Mouse (Mus musculus) hindbrain, embryonic 12.5 days (tissue): Measurements from ENCODE around the gene B3galt4. TPM values are rescaled to one million over a fixed set of nuclear protein-coding genes. Genes with fewer than 3 reads are reported as not detected.
"Not testable (repeated sequence)": the region's sequence is repeated elsewhere in the genome, so short reads cannot be mapped to it uniquely, and the experiment has no call there.

Experiments
- ATAC-seq: fragments of 200-750 bp; cut with Nextera tagmentation; 2 replicates; pipeline ENCODE4 v1.8.0; 2017; ENCODE audit warnings: moderate TSS enrichment; ENCODE audit not compliant: low FRiP score
- H3K27ac ChIP-seq: fragments of 300-500 bp; sonication (generic); 2 replicates; pipeline ENCODE4 v1.5.1; 2016; ENCODE audit warnings: mild to moderate bottlenecking
- H3K27me3 ChIP-seq: fragments of 300-500 bp; sonication (generic); 2 replicates; pipeline ENCODE4 v1.6.1; 2016; ENCODE audit warnings: mild to moderate bottlenecking
- H3K36me3 ChIP-seq: fragments of 300-500 bp; sonication (generic); 2 replicates; pipeline ENCODE4 v1.6.1; 2016; ENCODE audit warnings: mild to moderate bottlenecking
- H3K4me1 ChIP-seq: fragments of 300-500 bp; sonication (generic); 2 replicates; pipeline ENCODE4 v1.6.1; 2016
- H3K4me2 ChIP-seq: fragments of 300-500 bp; sonication (generic); replicated peaks from 2 replicates; pipeline ENCODE4 v1.6.1; 2016; ENCODE audit warnings: mild to moderate bottlenecking
- H3K4me3 ChIP-seq: fragments of 300-500 bp; sonication (generic); 2 replicates; pipeline ENCODE4 v1.5.1; 2016; ENCODE audit warnings: mild to moderate bottlenecking
- H3K9ac ChIP-seq: fragments of 300-500 bp; sonication (generic); 2 replicates; pipeline ENCODE4 v1.6.1; 2016; ENCODE audit warnings: mild to moderate bottlenecking, moderate library complexity
- H3K9me3 ChIP-seq: fragments of 300-500 bp; sonication (generic); replicated peaks from 2 replicates; pipeline ENCODE4 v1.6.1; 2016; ENCODE audit warnings: mild to moderate bottlenecking
- WGBS: fragments of 180-500 bp; shearing (Covaris S2); methylation state at CpG from one replicate; pipeline ENCODE4 v1.1.7; 2016; 5-methylcytosine and 5-hydroxymethylcytosine counted together
- polyA plus RNA-seq: library from polyadenylated mRNA; unstranded; fragments of >200 nt; fragmentation: Nextera tagmentation; extraction: Ambion mirVana; gene quantifications from 2 replicates; pipeline ENCODE4 v1.2.1, GENCODE M21; 2016

B3galt4 gene
- polyA plus RNA-seq, 1 experiment from 2014 or later: 9.9 TPM

DNA sequence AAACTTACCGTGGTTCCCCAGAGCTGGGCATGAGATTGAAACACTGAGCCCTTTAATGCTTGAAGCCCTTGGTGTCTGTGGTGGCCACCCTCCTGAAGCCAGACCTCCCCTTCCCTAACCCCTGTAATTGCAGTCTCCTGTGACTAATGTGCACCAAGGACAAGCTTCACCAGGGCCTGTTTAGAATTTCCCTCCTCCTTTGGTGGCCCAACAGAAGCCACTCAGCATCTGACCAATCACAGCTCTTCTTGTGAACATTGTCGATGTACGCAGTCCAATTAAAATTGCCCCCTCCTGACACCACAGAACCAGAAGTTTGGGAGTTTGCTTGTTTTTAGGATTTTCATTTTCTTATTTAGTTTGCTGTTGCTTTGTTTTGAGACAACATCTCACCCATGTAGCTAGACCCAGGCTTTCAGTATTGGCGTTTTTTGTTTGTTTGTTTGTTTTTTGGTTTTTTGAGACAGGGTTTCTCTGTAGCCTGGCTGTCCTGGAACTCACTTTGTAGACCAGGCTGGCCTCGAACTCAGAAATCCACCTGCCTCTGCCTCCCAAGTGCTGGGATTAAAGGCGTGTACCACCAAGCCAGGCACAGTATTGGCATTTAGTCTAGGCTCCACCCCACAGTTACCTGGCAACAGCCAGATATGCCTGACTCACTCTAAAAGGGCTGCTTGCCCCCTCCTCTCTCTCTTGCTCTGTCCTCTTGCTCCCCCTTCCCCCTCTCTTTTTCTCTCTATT, 47.2 kb downstream of the B3galt4 start:
- not testable (repeated sequence) for H3K4me1 ChIP-seq, ATAC-seq, H3K4me3 ChIP-seq, H3K36me3 ChIP-seq, H3K9ac ChIP-seq, H3K9me3 ChIP-seq, H3K4me2 ChIP-seq, H3K27ac ChIP-seq, H3K27me3 ChIP-seq
- whole genome bisulfite sequencing: 77% methylated on average over 6 of the region's 6 CpGs

DNA sequence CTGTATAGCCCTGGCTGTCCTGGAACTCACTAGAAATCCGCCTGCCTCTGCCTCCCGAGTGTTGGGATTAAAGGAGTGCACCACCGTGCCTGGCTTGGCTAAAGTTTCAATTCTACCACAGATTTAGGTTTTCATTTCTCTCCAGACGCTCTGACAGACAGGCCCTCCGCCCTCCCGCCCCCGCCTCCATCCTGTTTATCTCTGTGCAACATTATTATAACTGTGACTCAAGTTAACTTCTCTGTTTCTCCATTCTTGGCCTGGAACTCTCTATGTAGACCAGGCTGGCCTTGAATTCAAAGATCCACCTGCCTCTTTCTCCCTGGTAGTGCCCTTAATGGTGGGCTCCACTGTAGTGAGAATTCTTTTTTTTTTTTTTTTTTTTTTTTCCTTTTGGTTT, 48.8 kb downstream of the B3galt4 start:
- no peak for ATAC-seq
- Histone ChIP-seq H3K4me2 (no peak overlapping the region), H3K27me3 (no peaks in the 10 kb centered on the region), H3K9me3 (no peaks in the 10 kb centered on the region), H3K9ac (no peak overlapping the region), H3K4me1 (no peaks in the 10 kb centered on the region), H3K4me3 (no peak overlapping the region), H3K36me3 (no peaks in the 10 kb centered on the region), H3K27ac (no peak overlapping the region)
- 88% methylated on average over 7 of the region's 7 CpGs for WGBS

DNA sequence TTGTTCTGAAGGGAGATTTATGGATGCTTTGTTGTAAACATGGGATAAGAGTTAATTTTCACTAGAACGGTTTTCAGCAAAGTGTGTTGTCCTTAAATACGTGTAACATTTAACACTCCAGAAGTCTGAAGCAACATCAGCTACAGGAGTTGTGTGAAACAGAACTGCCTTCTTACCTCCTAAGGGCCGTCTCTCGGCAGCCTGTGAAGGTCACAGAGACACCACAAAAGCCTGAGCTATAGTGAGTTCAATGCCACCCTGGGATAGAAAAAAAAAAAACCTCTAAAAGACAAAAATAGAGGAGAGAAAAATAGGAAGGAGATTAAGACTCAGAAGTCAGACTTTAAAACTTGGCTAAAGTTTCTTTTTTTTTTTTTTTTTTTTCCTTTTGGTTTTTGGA, 49.2 kb downstream of the B3galt4 start:
- no peaks in the 10 kb centered on the region for H3K4me1 ChIP-seq
- no peak overlapping the region for H3K27ac ChIP-seq
- no peaks in the 10 kb centered on the region for H3K27me3 ChIP-seq
- no peaks in the 10 kb centered on the region for H3K9me3 ChIP-seq
- 79% methylated on average over 4 of the region's 4 CpGs for WGBS
- H3K9ac ChIP-seq: no peak overlapping the region
- H3K36me3 ChIP-seq: no peaks in the 10 kb centered on the region
- no peak overlapping the region for H3K4me3 ChIP-seq
- no peak overlapping the region for H3K4me2 ChIP-seq
- ATAC-seq: no peak

DNA sequence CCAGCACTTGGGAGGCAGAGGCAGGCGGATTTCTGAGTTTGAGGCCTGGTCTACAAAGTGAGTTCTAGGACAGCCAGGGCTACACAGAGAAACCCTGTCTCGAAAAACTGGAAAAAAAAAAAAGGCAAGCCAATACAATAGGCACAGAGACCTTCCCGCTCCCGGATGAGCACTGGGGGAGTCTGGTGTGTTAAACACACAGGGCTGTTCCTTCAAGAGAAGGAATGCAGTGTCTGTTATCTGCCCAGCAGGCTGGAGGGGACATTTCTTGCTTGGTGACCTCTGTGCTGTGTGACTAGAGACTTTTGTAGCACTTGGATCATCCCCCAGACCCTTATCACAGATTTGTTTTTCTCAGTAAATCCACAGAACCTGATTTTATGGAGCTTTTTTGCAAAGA, 49.6 kb downstream of the B3galt4 start:
- Histone ChIP-seq H3K36me3 (no peaks in the 10 kb centered on the region), H3K9ac (no peak overlapping the region), H3K9me3 (no peaks in the 10 kb centered on the region), H3K4me2 (no peak overlapping the region), H3K4me3 (no peak overlapping the region), H3K27me3 (no peaks in the 10 kb centered on the region), H3K4me1 (no peaks in the 10 kb centered on the region), H3K27ac (no peak overlapping the region)
- no peak for ATAC-seq
- WGBS: 70% methylated on average over 4 of the region's 4 CpGs

DNA sequence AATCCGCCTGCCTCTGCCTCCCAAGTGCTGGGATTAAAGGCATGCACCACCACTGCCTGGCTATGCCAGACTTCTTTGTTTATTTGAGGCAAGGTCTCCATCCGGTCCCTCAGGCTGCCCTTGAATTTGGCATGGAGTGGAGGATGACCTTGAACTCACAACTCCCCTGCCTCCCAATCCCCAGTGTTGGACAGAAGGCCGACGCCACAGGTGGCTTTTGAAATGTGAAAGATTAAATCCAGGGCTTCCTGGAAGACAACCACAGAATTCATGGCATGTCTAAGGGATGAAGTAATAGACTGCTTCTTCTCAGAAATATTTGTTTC, 50.3 kb downstream of the B3galt4 start:
- no peaks in the 10 kb centered on the region for H3K36me3 ChIP-seq
- H3K4me2 ChIP-seq: no peak overlapping the region
- no peak overlapping the region for H3K4me3 ChIP-seq
- no peak overlapping the region for H3K27ac ChIP-seq
- H3K9me3 ChIP-seq: no peaks in the 10 kb centered on the region
- no peak overlapping the region for H3K9ac ChIP-seq
- no peaks in the 10 kb centered on the region for H3K4me1 ChIP-seq
- no peak for ATAC-seq
- WGBS: 84% methylated on average over 4 of the region's 4 CpGs
- no peaks in the 10 kb centered on the region for H3K27me3 ChIP-seq

DNA sequence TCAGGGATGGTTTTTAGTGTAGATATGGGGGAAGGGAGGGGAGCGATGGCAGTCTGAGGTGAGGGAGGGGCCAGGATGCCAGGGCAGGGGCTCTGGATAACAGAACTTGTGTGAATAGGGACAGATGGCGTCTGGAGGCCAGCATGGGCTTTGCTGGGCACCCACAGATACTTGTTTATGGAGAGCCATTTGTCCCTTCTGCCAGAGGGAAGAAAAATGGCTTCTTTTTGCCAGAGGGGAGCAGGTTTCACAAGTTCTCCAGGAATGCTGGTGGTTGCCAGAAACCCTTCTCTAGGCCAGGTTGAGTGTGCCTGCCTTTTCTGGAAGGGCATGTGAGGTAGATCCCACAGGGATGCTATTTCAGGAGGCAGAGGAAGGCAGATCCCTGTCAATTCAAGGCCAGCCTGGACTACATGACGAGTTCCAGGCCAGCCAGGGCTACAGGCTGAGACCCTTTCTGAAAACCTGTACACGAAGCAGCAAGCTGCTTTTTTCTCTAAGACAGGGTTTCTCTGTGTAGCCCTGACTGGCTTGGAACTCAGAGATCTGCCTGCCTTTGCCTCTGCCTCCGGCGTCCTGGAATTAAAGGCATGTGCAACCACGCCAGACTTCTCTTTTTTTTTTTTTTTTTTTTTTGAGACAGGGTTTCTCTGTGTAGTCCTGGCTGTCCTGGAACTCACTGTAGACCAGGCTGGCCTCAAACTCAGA, 50.9 kb downstream of the B3galt4 start:
- no peak for ATAC-seq
- Histone ChIP-seq H3K9ac (no peak overlapping the region), H3K36me3 (no peaks in the 10 kb centered on the region), H3K4me3 (no peak overlapping the region), H3K4me2 (no peak overlapping the region), H3K4me1 (no peaks in the 10 kb centered on the region), H3K27ac (no peak overlapping the region), H3K9me3 (no peaks in the 10 kb centered on the region), H3K27me3 (no peaks in the 10 kb centered on the region)
- 78% methylated on average over 7 of the region's 7 CpGs for WGBS

Other genes with a start within 250 kb of the B3galt4 start
- gene March2, start 232.8 kb downstream of the B3galt4 start, polyA plus RNA-seq: 53.4 and 54.6 TPM in 2 replicates
- gene Rab11b, start 191.0 kb downstream of the B3galt4 start, polyA plus RNA-seq: 404 and 415 TPM in 2 replicates
- 25.6 and 26.8 TPM in 2 replicates for gene Angptl4, start 169.7 kb downstream of the B3galt4 start, polyA plus RNA-seq
- gene Kank3, start 141.0 kb downstream of the B3galt4 start, polyA plus RNA-seq: 30.8 and 31.4 TPM in 2 replicates
- 532 and 694 TPM in 2 replicates for gene Rps28, start 126.9 kb downstream of the B3galt4 start, polyA plus RNA-seq
- gene Ndufa7, start 126.9 kb downstream of the B3galt4 start, polyA plus RNA-seq: 375 and 435 TPM in 2 replicates
- 54.6 and 59.4 TPM in 2 replicates for gene Cd320, start 108.4 kb downstream of the B3galt4 start, polyA plus RNA-seq
- not detected in 2 replicates for gene Gm7029, start 77.7 kb downstream of the B3galt4 start, polyA plus RNA-seq
- gene Kifc1, start 60.8 kb downstream of the B3galt4 start, polyA plus RNA-seq: 3.2 and 4.1 TPM in 2 replicates
- 0.30 TPM in 1 of 2 replicates, not detected in the other for gene Platr17, start 46.4 kb downstream of the B3galt4 start, polyA plus RNA-seq
- 55.5 and 61.2 TPM in 2 replicates for gene Daxx, start 42.1 kb downstream of the B3galt4 start, polyA plus RNA-seq
- gene Tapbp, start 35.6 kb downstream of the B3galt4 start, polyA plus RNA-seq: 23.9 and 27.6 TPM in 2 replicates
- 21.7 and 25.5 TPM in 2 replicates for gene Zbtb22, start 35.6 kb downstream of the B3galt4 start, polyA plus RNA-seq
- gene Rgl2, start 21.9 kb downstream of the B3galt4 start, polyA plus RNA-seq: 63.1 and 64.1 TPM in 2 replicates
- 173 and 180 TPM in 2 replicates for gene Pfdn6, start 11.1 kb downstream of the B3galt4 start, polyA plus RNA-seq
- gene Wdr46, start 10.8 kb downstream of the B3galt4 start, polyA plus RNA-seq: 37.1 and 38.8 TPM in 2 replicates
- gene Vps52, start 4.3 kb upstream of the B3galt4 start, polyA plus RNA-seq: 65.0 and 65.9 TPM in 2 replicates
- 834 and 931 TPM in 2 replicates for gene Rps18, start 4.5 kb upstream of the B3galt4 start, polyA plus RNA-seq
- 13.8 and 16.6 TPM in 2 replicates for gene H2-K1, start 48.9 kb upstream of the B3galt4 start, polyA plus RNA-seq
- 28.2 and 29.7 TPM in 2 replicates for gene Ring1, start 73.2 kb upstream of the B3galt4 start, polyA plus RNA-seq
- 57.5 and 67.6 TPM in 2 replicates for gene H2-Ke6, start 76.6 kb upstream of the B3galt4 start, polyA plus RNA-seq
- 179 and 187 TPM in 2 replicates for gene Slc39a7, start 80.2 kb upstream of the B3galt4 start, polyA plus RNA-seq
- gene Rxrb, start 80.3 kb upstream of the B3galt4 start, polyA plus RNA-seq: 64.9 and 68.3 TPM in 2 replicates
- gene Col11a2, start 87.9 kb upstream of the B3galt4 start, polyA plus RNA-seq: 7.8 and 18.0 TPM in 2 replicates
- gene H2-Oa, start 140.9 kb upstream of the B3galt4 start, polyA plus RNA-seq: 0.29 and 0.39 TPM in 2 replicates
- 13.1 and 14.2 TPM in 2 replicates for gene H2-DMa, start 168.1 kb upstream of the B3galt4 start, polyA plus RNA-seq
- 137 and 151 TPM in 2 replicates for gene Brd2, start 171.1 kb upstream of the B3galt4 start, polyA plus RNA-seq
- gene H2-DMb2, start 191.8 kb upstream of the B3galt4 start, polyA plus RNA-seq: 0.21 TPM in 1 of 2 replicates, not detected in the other
- gene H2-DMb1, start 201.6 kb upstream of the B3galt4 start, polyA plus RNA-seq: 1.4 and 2.1 TPM in 2 replicates
- gene Tap1, start 236.1 kb upstream of the B3galt4 start, polyA plus RNA-seq: 1.8 and 2.2 TPM in 2 replicates
- 1.0 TPM in 2 replicates for gene Psmb9, start 236.3 kb upstream of the B3galt4 start, polyA plus RNA-seq
- gene Psmb8, start 246.2 kb upstream of the B3galt4 start, polyA plus RNA-seq: 1.8 and 2.9 TPM in 2 replicates